Mouse (Mus musculus) myocyte (in vitro differentiated cells): ENCODE results near the gene Ccdc167.

Experiments used
- MAX ChIP-seq: IDR thresholded peaks from one replicate; pipeline ENCODE4 v1.6.1; 2011; ENCODE audit warnings: low read depth, mild to moderate bottlenecking, control low read depth
- POLR2A ChIP-seq: IDR thresholded peaks from one replicate; pipeline ENCODE4 v1.6.1; 2011; ENCODE audit warnings: low read depth, mild to moderate bottlenecking, control low read depth, moderate library complexity; ENCODE audit not compliant: insufficient read length
- TCF12 ChIP-seq: IDR thresholded peaks from one replicate; pipeline ENCODE4 v1.6.1; 2011; ENCODE audit warnings: mild to moderate bottlenecking, control low read depth; ENCODE audit not compliant: poor library complexity, insufficient read depth, severe bottlenecking
- USF1 ChIP-seq: IDR thresholded peaks from one replicate; pipeline ENCODE4 v1.6.1; 2011; ENCODE audit warnings: low read depth, mild to moderate bottlenecking, control low read depth, moderate library complexity

DNA sequence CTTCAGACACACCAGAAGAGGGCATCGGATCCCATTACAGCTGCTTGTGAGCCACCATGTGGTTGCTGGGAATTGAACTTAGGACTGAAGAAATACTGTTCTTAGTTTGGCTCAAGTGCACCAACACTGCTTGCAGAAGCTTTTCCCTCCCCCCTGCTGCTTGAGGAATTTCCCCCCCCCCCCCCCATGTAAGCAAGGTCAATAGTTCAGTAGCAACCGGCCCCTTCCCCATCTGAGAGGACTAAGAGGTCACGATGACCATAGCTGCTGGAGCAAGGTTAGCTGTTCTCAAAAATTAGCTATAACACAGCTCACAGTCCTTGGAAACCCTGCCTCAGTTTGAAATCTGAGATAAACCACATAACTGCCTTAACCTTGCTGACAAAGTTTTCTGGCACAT lies 74.6 kb downstream of the Ccdc167 start:
- no peak for TF ChIP-seq POLR2A
- TF ChIP-seq USF1: no peak
- TF ChIP-seq MAX: no peak
- TF ChIP-seq TCF12: no peak
